Mouse (Mus musculus) midbrain, embryonic 16.5 days (tissue): ENCODE data around the gene Ccdc183. TPM values are rescaled to one million over a fixed set of nuclear protein-coding genes. Genes with fewer than 3 reads are reported as not detected.

Experiments used
- ATAC-seq: fragments of 200-750 bp; cut with Nextera tagmentation; 2 replicates; pipeline ENCODE4 v1.8.0; 2017; ENCODE audit warnings: moderate TSS enrichment
- H3K27ac ChIP-seq: fragments of 300-500 bp; sonication (generic); 2 replicates; pipeline ENCODE4 v1.5.1; 2014; ENCODE audit warnings: mild to moderate bottlenecking, low read length, mixed read lengths
- H3K27me3 ChIP-seq: fragments of 300-500 bp; sonication (generic); 2 replicates; pipeline ENCODE4 v1.6.1; 2014; ENCODE audit warnings: low read depth, low read length, mixed read lengths; ENCODE audit not compliant: control insufficient read depth, insufficient read depth
- H3K36me3 ChIP-seq: fragments of 300-500 bp; sonication (generic); 2 replicates; pipeline ENCODE4 v1.6.1; 2014; ENCODE audit warnings: mild to moderate bottlenecking, low read length, moderate library complexity, mixed read lengths; ENCODE audit not compliant: control insufficient read depth, insufficient read depth
- H3K4me1 ChIP-seq: fragments of 300-500 bp; sonication (generic); 2 replicates; pipeline ENCODE4 v1.6.1; 2014; ENCODE audit warnings: mild to moderate bottlenecking, low read length, mixed read lengths; ENCODE audit not compliant: control insufficient read depth, insufficient read depth
- H3K4me2 ChIP-seq: fragments of 300-500 bp; sonication (generic); 2 replicates; pipeline ENCODE4 v1.6.1; 2014; ENCODE audit warnings: mild to moderate bottlenecking, low read length, mixed read lengths
- H3K4me3 ChIP-seq: fragments of 300-500 bp; sonication (generic); 2 replicates; pipeline ENCODE4 v1.5.1; 2014; ENCODE audit warnings: low read depth, mild to moderate bottlenecking, low read length, moderate library complexity, mixed read lengths
- H3K9ac ChIP-seq: fragments of 300-500 bp; sonication (generic); 2 replicates; pipeline ENCODE4 v1.6.1; 2014; ENCODE audit warnings: low read depth, low read length, mixed read lengths
- H3K9me3 ChIP-seq: fragments of 300-500 bp; sonication (generic); replicated peaks from 2 replicates; pipeline ENCODE4 v1.6.1; 2014; ENCODE audit warnings: mild to moderate bottlenecking, low read length, mixed read lengths; ENCODE audit not compliant: control insufficient read depth, poor library complexity, severe bottlenecking
- WGBS: fragments of 180-500 bp; shearing (Covaris S2); extraction: QIAGEN DNeasy Blood & Tissue Kit; methylation state at CpG from one replicate; pipeline ENCODE4 v1.1.7; 2014; 5-methylcytosine and 5-hydroxymethylcytosine counted together
- polyA plus RNA-seq: library from polyadenylated mRNA; unstranded; fragments of >200 nt; fragmentation: Nextera tagmentation; extraction: Ambion mirVana; gene quantifications from 2 replicates; pipeline ENCODE4 v1.2.1, GENCODE M21; 2015

The Ccdc183 gene
- polyA plus RNA-seq, 1 experiment from 2014 or later, result 0.24 TPM

DNA sequence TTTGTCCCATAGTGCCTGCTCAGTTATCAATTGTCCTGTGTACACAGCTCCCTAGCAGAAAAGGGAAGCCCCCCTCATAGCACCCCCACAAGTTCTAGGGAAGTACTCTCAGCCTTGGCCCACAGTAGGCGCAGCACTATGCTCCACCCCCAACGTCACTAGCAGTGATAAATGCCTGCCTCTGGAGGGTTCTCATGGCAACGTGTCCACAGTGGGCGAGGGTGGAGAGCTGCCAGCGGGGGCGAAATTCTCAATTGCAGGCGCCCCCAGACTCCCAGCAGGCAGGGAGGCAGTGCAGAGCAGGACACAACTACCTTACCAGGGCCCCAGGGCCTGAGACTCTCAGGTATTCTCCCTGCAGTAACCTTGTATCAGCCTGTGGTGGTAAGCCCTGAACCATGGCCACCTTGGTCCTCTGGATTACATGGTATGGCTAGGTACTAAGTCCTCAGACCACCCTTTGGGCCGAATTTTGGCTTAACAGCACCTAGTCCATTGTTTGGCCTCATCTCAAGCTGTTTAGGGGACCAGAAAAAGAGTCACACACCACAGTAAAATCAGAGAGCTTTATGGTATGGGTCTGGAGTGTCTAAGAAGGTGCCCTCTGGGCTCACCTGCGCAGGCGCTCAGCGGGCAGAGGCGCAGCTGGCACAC lies 34.9 kb downstream of the Ccdc183 start:
- H3K9ac ChIP-seq, result no peak overlapping the region

DNA sequence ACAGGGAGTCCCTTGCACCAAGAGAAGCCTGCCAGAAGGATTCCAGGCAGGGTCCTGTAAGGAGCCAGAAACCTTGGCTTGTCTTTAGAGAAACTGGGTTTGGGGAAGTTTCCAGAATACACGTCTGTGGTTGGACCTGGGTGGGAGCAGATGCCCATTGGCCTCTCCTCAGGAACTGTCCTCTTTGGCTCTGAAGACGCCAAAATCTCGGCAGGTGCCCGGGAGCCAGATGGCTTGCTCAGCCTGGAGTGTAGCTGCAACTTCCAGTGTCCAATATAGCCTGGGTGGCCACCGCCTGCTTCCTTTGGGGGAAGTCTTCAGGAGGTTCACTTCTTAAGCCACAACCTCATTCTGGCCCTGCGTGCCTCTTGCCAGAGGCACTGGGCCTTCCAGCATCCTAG lies 35.6 kb downstream of the Ccdc183 start:
- H3K9me3 ChIP-seq, result no peaks in the 10 kb centered on the region
- ATAC-seq, result peak; percentile 8
- peak overlapping the region; percentile 70 for H3K4me2 ChIP-seq
- H3K36me3 ChIP-seq, result peaks cover 30% of the 10 kb centered on the region; the same call in 1 of the 2 replicates
- H3K4me1 ChIP-seq, result peaks cover 42% of the 10 kb centered on the region
- peaks cover 38% of the 10 kb centered on the region for H3K27me3 ChIP-seq
- H3K4me3 ChIP-seq, result peak overlapping the region; percentile 53
- WGBS, result 29% methylated on average over 6 of the region's 6 CpGs
- peak overlapping the region; percentile 32; the same call in 1 of the 2 replicates for H3K27ac ChIP-seq
- H3K9ac ChIP-seq, result peak overlapping the region; percentile 78; the same call in 1 of the 2 replicates

More for the DNA sequence above, 34.9 kb downstream of the Ccdc183 start:
- ATAC-seq, result peak; percentile 44
- Histone ChIP-seq H3K36me3 (peaks cover 26% of the 10 kb centered on the region; the same call in 1 of the 2 replicates), H3K4me1 (peaks cover 37% of the 10 kb centered on the region), H3K4me2 (0 out of 2 replicates have a peak overlapping the region, but pooled peaks have one; percentile 23), H3K9me3 (no peaks in the 10 kb centered on the region), H3K27me3 (peaks cover 31% of the 10 kb centered on the region), H3K4me3 (no peak overlapping the region), H3K27ac (0 out of 2 replicates have a peak overlapping the region, but pooled peaks have one; percentile 22)
- WGBS, result 50% methylated on average over 12 of the region's 12 CpGs

DNA sequence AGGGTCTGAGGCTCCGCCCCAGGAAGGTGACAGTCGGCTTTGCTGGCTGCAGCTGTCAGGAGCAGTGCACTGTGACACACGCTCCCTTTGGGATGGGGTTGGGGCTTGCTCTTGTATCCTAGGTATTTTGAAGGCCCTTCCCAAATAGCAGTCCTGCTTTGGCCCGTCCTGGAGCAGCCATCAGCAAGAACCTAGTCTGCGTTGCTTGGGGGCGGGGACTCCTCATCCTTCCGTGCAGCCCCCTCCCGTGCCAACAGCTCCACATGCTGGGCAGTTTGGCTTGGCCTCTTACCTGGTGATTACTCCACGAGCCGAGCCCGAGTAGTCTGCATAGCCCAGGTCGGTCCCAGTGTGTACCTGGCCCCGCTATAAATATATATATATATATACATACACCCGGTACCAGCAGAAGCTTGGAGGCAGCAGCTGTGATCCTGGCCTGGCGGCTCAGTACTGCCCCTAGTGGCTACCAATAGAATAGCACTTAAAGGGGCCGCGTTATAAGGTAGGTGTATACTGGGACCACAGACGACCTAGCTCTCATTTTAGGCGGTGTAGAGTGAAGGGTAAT lies 36.1 kb downstream of the Ccdc183 start, which contains the start of gene Ajm1:
Gene Ajm1 (minus strand): TSS at position 464 of the 571 bp plus-strand sequence.
- WGBS, result 6% methylated on average over 19 of the region's 19 CpGs
- H3K4me1 ChIP-seq, result peaks cover 42% of the 10 kb centered on the region
- ATAC-seq, result peak; percentile 82

DNA sequence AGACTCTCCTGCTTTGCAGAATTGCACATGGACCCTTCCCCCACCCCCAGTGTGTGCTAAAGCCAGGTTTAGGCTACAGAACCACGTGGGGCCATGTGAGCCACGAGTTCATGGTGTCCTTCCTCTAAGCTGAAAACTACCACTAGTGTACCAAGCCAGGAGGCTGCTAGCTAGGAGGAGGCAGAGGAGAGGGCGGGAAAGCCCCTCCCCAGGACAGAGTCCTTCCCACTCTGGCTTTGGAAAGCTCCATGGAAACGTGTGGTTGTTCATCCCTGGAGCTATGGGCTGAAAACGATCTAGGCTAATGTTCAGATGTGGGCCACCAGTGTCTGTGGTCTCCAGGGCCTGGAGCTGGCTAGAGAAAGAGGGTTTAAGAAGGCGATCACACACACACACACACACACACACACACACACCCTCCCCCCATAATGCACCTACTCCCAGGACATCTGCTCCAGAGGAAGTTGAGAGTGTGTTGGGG lies 36.8 kb downstream of the Ccdc183 start:
- Histone ChIP-seq H3K36me3 (peaks cover 27% of the 10 kb centered on the region; the same call in 1 of the 2 replicates), H3K9ac (peak overlapping the region; percentile 78), H3K9me3 (no peaks in the 10 kb centered on the region), H3K27ac (no peak overlapping the region), H3K4me1 (peaks cover 45% of the 10 kb centered on the region), H3K27me3 (peaks cover 49% of the 10 kb centered on the region), H3K4me3 (peak overlapping the region; percentile 53), H3K4me2 (peak overlapping the region; percentile 70)
- no peak for ATAC-seq
- WGBS, result 38% methylated on average over 6 of the region's 6 CpGs

More for the DNA sequence above, 36.1 kb downstream of the Ccdc183 start, which contains the start of gene Ajm1:
- peak within 1 kb of the TSS; percentile 78 for H3K9ac ChIP-seq
- peak within 1 kb of the TSS; percentile 70 for H3K4me2 ChIP-seq
- peak within 1 kb of the TSS; percentile 32; the same call in 1 of the 2 replicates for H3K27ac ChIP-seq
- peak within 1 kb of the TSS; percentile 53 for H3K4me3 ChIP-seq
- H3K27me3 ChIP-seq, result peaks cover 44% of the 10 kb centered on the region
- H3K9me3 ChIP-seq, result no peaks in the 10 kb centered on the region
- H3K36me3 ChIP-seq, result peaks cover 27% of the 10 kb centered on the region; the same call in 1 of the 2 replicates

GRCm38 (mm10) chr2:25579737-25580460 lies 37.6 kb downstream of the Ccdc183 start:
- ATAC-seq, result no peak
- WGBS, result 14% methylated on average over 27 of the region's 27 CpGs
- Histone ChIP-seq H3K36me3 (peaks cover 21% of the 10 kb centered on the region; the same call in 1 of the 2 replicates), H3K27me3 (peaks cover 49% of the 10 kb centered on the region), H3K4me1 (peaks cover 50% of the 10 kb centered on the region), H3K4me2 (peak overlapping the region; percentile 70; the same call in 1 of the 2 replicates), H3K9me3 (no peaks in the 10 kb centered on the region), H3K9ac (no peak overlapping the region), H3K27ac (no peak overlapping the region), H3K4me3 (peak overlapping the region; percentile 3)

DNA sequence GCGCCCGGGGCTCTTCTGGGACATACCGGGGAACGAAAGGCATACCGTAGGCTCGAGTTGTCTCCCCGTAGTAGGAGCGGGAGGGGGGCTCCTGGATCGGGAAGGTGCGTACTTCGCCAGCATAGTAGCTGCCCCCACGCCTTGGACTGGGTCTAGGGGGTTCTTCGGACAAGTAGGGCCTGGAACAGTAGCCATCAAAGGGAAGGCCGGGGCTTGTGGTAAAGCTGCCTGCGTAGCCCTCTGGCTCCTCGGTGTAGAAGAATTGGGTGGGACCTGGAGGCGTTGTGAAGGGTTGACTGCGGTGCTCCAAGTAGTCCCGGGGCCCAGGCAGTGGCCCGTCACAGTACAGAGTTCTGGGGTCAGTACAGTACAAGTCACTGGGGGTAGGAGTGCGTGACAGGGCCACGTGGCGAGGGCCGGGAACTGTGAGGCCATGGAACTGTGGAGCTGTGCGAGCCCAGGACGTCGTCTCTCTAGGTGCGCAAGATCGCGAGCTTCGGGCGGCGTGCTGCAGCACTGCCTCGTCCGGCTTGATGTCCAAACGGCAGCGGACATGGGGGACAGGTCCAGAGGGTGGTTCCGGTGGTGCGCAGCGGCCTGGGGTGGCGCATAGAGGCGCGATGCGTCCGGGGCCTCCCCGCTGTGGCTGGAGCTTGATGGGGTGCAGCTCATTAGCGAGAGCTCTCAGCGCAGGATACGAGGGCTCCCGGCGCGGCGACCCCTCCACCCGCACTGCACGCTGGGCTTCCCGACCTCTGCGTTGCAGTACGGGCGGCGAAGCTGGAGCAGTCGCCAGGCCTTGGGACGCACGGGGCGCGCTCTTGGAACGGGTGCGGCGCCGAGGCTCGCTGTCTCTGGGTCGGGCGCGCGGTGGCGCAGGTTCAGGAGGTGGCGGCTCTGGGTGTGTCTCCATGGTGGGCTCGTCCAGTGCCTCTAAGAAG lies 38.4 kb downstream of the Ccdc183 start:
- peaks cover 52% of the 10 kb centered on the region for H3K4me1 ChIP-seq
- peak overlapping the region; percentile 3 for H3K4me3 ChIP-seq
- H3K9ac ChIP-seq, result no peak overlapping the region
- peak overlapping the region; percentile 8; the same call in 1 of the 2 replicates for H3K4me2 ChIP-seq
- ATAC-seq, result no peak
- no peak overlapping the region for H3K27ac ChIP-seq
- no peaks in the 10 kb centered on the region for H3K9me3 ChIP-seq
- 12% methylated on average over 75 of the region's 77 CpGs for WGBS
- H3K36me3 ChIP-seq, result peaks cover 18% of the 10 kb centered on the region; the same call in 1 of the 2 replicates
- peaks cover 49% of the 10 kb centered on the region for H3K27me3 ChIP-seq

DNA sequence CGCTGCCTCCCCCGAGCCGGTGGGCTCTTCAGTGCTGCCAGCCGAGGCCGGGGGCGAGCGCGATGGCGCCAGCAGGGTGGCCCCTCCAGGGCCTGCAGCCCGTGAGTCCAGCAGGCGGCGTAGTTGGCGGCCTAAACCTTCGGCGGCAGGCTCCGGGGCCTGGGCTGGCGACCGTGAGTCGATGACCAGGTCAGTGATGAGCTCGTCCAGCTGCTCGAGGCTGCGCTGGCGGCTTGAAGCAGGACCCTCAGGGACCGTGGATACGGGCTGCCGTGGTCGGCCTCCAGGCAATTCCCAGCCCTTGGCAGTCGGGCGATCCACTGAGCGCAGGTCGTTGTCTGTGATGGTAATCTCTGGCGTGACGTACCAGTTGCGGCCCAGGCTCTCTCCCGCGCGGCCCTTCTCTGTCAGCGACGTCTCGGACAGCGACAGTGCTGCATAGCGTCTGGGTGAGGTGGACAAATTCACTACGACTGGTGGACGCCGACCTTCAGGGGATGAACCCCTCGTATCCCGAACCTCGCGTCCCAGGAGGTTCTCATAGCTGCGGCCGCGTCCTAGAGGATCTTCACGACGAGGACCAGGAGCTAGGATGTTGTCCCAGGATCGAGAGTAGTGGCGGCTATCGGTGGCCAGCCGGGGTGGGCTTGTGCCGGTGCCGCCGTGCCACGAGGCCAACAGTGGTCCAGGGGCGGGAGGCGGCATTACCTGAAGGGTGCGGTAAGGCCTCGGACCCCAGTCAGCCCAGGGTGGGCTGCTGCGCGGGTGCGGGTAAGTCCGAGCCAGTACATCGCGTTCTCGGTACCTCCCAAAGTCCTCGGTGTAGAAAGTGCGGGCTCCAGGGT lies 39.3 kb downstream of the Ccdc183 start:
- WGBS, result 12% methylated on average over 75 of the region's 75 CpGs
- Histone ChIP-seq H3K9me3 (no peaks in the 10 kb centered on the region), H3K4me2 (peak overlapping the region; percentile 27), H3K36me3 (peaks cover 17% of the 10 kb centered on the region; the same call in 1 of the 2 replicates), H3K9ac (no peak overlapping the region), H3K4me1 (peaks cover 60% of the 10 kb centered on the region), H3K4me3 (peak overlapping the region; percentile 4), H3K27me3 (peaks cover 49% of the 10 kb centered on the region), H3K27ac (no peak overlapping the region)
- no peak for ATAC-seq
